Mouse (Mus musculus) neural tube, embryonic 11.5 days (tissue): ENCODE measurements at regions not wholly inside any gene's neighbourhood (a gene's known extent, or its start where the extent isn't known, plus 50 kb on each side); places are given as distances from the start of the nearest gene placed in this dataset.
A peak's percentile ranks its signal among the peaks of the same experiment; 100 is the strongest.

ENCODE experiments used
- ATAC-seq: fragments of 200-750 bp; cut with Nextera tagmentation; 2 replicates; pipeline ENCODE4 v1.8.0; 2017; ENCODE audit warnings: moderate number of reproducible peaks, mild to moderate bottlenecking, moderate TSS enrichment, moderate library complexity; ENCODE audit not compliant: insufficient read depth, low FRiP score, low TSS enrichment
- DNase-seq: peaks from one replicate; pipeline ENCODE4 v3.0.0-alpha.2; 2015; ENCODE audit warnings: low spot score
- H3K27ac ChIP-seq: fragments of 300-500 bp; sonication (generic); 2 replicates; pipeline ENCODE4 v1.5.1; 2014; ENCODE audit warnings: low read depth, mild to moderate bottlenecking, low read length
- H3K27me3 ChIP-seq: fragments of 300-500 bp; sonication (generic); 2 replicates; pipeline ENCODE4 v1.6.1; 2014; ENCODE audit warnings: mild to moderate bottlenecking, low read length, mixed read lengths; ENCODE audit not compliant: control insufficient read depth, insufficient read depth
- H3K36me3 ChIP-seq: fragments of 300-500 bp; sonication (generic); 2 replicates; pipeline ENCODE4 v1.6.1; 2014; ENCODE audit warnings: mild to moderate bottlenecking, low read length, moderate library complexity, mixed read lengths; ENCODE audit not compliant: control insufficient read depth, insufficient read depth
- H3K4me1 ChIP-seq: fragments of 300-500 bp; sonication (generic); 2 replicates; pipeline ENCODE4 v1.6.1; 2014; ENCODE audit warnings: low read length, mixed read lengths; ENCODE audit not compliant: control insufficient read depth, insufficient read depth
- H3K4me2 ChIP-seq: fragments of 300-500 bp; sonication (generic); 2 replicates; pipeline ENCODE4 v1.6.1; 2014; ENCODE audit warnings: low read depth, mild to moderate bottlenecking, moderate library complexity
- H3K4me3 ChIP-seq: fragments of 300-500 bp; sonication (generic); 2 replicates; pipeline ENCODE4 v1.5.1; 2014; ENCODE audit warnings: low read depth, low read length
- H3K9ac ChIP-seq: fragments of 300-500 bp; sonication (generic); 2 replicates; pipeline ENCODE4 v1.6.1; 2014; ENCODE audit warnings: mild to moderate bottlenecking, low read length
- H3K9me3 ChIP-seq: fragments of 300-500 bp; sonication (generic); 2 replicates; pipeline ENCODE4 v1.6.1; 2016; ENCODE audit warnings: low read length; ENCODE audit not compliant: control insufficient read depth
- whole genome bisulfite sequencing: fragments of 180-500 bp; shearing (Covaris S2); extraction: QIAGEN DNeasy Blood & Tissue Kit; methylation state at CpG from one replicate; pipeline ENCODE4 v1.1.7; 2014; 5-methylcytosine and 5-hydroxymethylcytosine counted together

GRCm38 (mm10) chr10:111855496-111855895 is 117.0 kb upstream of the Krr1 start:
- H3K9ac ChIP-seq: no peak overlapping the region
- H3K27ac ChIP-seq: no peak overlapping the region
- ATAC-seq (no peak), DNase-seq (no peak)
- H3K4me1 ChIP-seq: no peaks in the 10 kb centered on the region
- H3K9me3 ChIP-seq: no peaks in the 10 kb centered on the region
- H3K36me3 ChIP-seq: no peaks in the 10 kb centered on the region
- H3K4me3 ChIP-seq: no peak overlapping the region
- whole genome bisulfite sequencing: 93% methylated on average over 18 of the region's 18 CpGs
- H3K4me2 ChIP-seq: no peak overlapping the region
- no peaks in the 10 kb centered on the region for H3K27me3 ChIP-seq

GRCm38 (mm10) chr10:111858403-111858802 is 114.1 kb upstream of the Krr1 start:
- ATAC-seq (no peak), DNase-seq (no peak)
- WGBS: 90% methylated on average over 6 of the region's 6 CpGs
- H3K27ac ChIP-seq: no peak overlapping the region
- H3K4me3 ChIP-seq: no peak overlapping the region
- H3K27me3 ChIP-seq: no peaks in the 10 kb centered on the region
- H3K4me1 ChIP-seq: no peaks in the 10 kb centered on the region
- H3K4me2 ChIP-seq: no peak overlapping the region
- H3K36me3 ChIP-seq: no peaks in the 10 kb centered on the region
- H3K9ac ChIP-seq: no peak overlapping the region
- H3K9me3 ChIP-seq: no peaks in the 10 kb centered on the region

- Histone ChIP-seq H3K27me3 (no peaks in the 10 kb centered on the region), H3K9me3 (no peaks in the 10 kb centered on the region), H3K4me2 (no peak overlapping the region), H3K27ac (no peak overlapping the region), H3K4me1 (no peaks in the 10 kb centered on the region), H3K4me3 (no peak overlapping the region), H3K36me3 (no peaks in the 10 kb centered on the region), H3K9ac (no peak overlapping the region)
- DNase-seq (no peak), ATAC-seq (no peak)
- 82% methylated on average over 8 of the region's 8 CpGs for WGBS
These were observed 107.1 kb upstream of the Krr1 start for GRCm38 (mm10) chr10:111865286-111865830.

- ATAC-seq: 0 out of 2 replicates have a peak, but pooled peaks have one; percentile 55
- no peak overlapping the region for H3K27ac ChIP-seq
- WGBS: 33% methylated on average over 6 of the region's 6 CpGs
- H3K36me3 ChIP-seq: no peaks in the 10 kb centered on the region
- no peaks in the 10 kb centered on the region for H3K27me3 ChIP-seq
- H3K4me2 ChIP-seq: no peak overlapping the region
- H3K4me3 ChIP-seq: no peak overlapping the region
- no peak for DNase-seq
- H3K9me3 ChIP-seq: no peaks in the 10 kb centered on the region
- no peak overlapping the region for H3K9ac ChIP-seq
- H3K4me1 ChIP-seq: no peaks in the 10 kb centered on the region
These were observed 105.4 kb upstream of the Krr1 start for GRCm38 (mm10) chr10:111867102-111867501.

GRCm38 (mm10) chr10:111867538-111867937 is 104.9 kb upstream of the Krr1 start:
- no peak for DNase-seq
- Histone ChIP-seq H3K4me1 (no peaks in the 10 kb centered on the region), H3K9ac (no peak overlapping the region), H3K4me2 (no peak overlapping the region), H3K36me3 (no peaks in the 10 kb centered on the region), H3K4me3 (no peak overlapping the region), H3K27ac (no peak overlapping the region), H3K9me3 (no peaks in the 10 kb centered on the region), H3K27me3 (no peaks in the 10 kb centered on the region)
- WGBS: 8% methylated on average over 6 of the region's 6 CpGs
- ATAC-seq: peak; percentile 58; the same call in 1 of the 2 replicates

GRCm38 (mm10) chr10:111880354-111880753 is 92.1 kb upstream of the Krr1 start:
- no peak overlapping the region for H3K9ac ChIP-seq
- DNase-seq: no peak
- H3K36me3 ChIP-seq: no peaks in the 10 kb centered on the region
- no peak overlapping the region for H3K4me2 ChIP-seq
- no peak for ATAC-seq
- no peaks in the 10 kb centered on the region for H3K9me3 ChIP-seq
- H3K4me3 ChIP-seq: no peak overlapping the region
- H3K4me1 ChIP-seq: 0 out of 2 replicates have a peak, but pooled peaks cover 3% of the 10 kb centered on the region
- WGBS: 62% methylated on average over 3 of the region's 3 CpGs
- no peaks in the 10 kb centered on the region for H3K27me3 ChIP-seq
- no peak overlapping the region for H3K27ac ChIP-seq

GRCm38 (mm10) chr10:111881339-111882211 is 90.9 kb upstream of the Krr1 start:
- no peaks in the 10 kb centered on the region for H3K36me3 ChIP-seq
- H3K4me2 ChIP-seq: no peak overlapping the region
- 0 out of 2 replicates have a peak, but pooled peaks cover 3% of the 10 kb centered on the region for H3K4me1 ChIP-seq
- DNase-seq: no peak
- H3K27me3 ChIP-seq: no peaks in the 10 kb centered on the region
- H3K27ac ChIP-seq: no peak overlapping the region
- no peaks in the 10 kb centered on the region for H3K9me3 ChIP-seq
- no peak overlapping the region for H3K9ac ChIP-seq
- H3K4me3 ChIP-seq: no peak overlapping the region
- WGBS: 78% methylated on average over 24 of the region's 24 CpGs
- ATAC-seq: no peak

- no peak overlapping the region for H3K27ac ChIP-seq
- no peaks in the 10 kb centered on the region for H3K27me3 ChIP-seq
- H3K4me2 ChIP-seq: no peak overlapping the region
- H3K4me1 ChIP-seq: 0 out of 2 replicates have a peak, but pooled peaks cover 3% of the 10 kb centered on the region
- WGBS: 93% methylated on average over 6 of the region's 6 CpGs
- H3K9me3 ChIP-seq: no peaks in the 10 kb centered on the region
- no peaks in the 10 kb centered on the region for H3K36me3 ChIP-seq
- no peak overlapping the region for H3K9ac ChIP-seq
- DNase-seq (no peak), ATAC-seq (no peak)
- H3K4me3 ChIP-seq: no peak overlapping the region
These were observed 89.9 kb upstream of the Krr1 start for GRCm38 (mm10) chr10:111882521-111882920.

- no peaks in the 10 kb centered on the region for H3K27me3 ChIP-seq
- H3K27ac ChIP-seq: no peak overlapping the region
- no peak for ATAC-seq
- no peak overlapping the region for H3K9ac ChIP-seq
- no peak overlapping the region for H3K4me3 ChIP-seq
- no peak overlapping the region for H3K4me2 ChIP-seq
- DNase-seq: no peak
- H3K36me3 ChIP-seq: no peaks in the 10 kb centered on the region
- no peaks in the 10 kb centered on the region for H3K9me3 ChIP-seq
- 59% methylated on average over 4 of the region's 4 CpGs for WGBS
- 0 out of 2 replicates have a peak, but pooled peaks cover 3% of the 10 kb centered on the region for H3K4me1 ChIP-seq
These were observed 87.8 kb upstream of the Krr1 start for GRCm38 (mm10) chr10:111884701-111885100.
